Comparison of ENCODE assay signal across 9 mouse cellular contexts in the genomic region with DNA sequence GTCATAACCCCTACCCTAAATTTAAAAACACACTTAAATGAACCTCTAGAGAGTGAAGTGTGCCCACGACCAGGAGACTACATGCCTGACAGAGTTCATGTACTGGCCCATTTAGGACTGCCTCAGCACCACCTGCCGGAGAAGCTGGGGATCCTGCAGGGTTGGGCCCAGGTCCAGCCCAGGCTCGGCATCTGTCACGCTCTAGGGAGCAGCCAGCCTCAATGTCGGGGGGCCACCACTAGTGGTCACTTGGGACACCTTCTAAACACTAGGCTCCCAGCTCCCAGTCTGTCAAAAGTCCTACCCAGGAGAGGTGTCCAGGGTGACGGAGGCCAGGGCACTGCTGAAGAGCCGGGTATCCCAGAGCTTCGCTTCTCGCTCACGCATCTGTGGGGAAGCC. TPM values are rescaled to one million over a fixed set of nuclear protein-coding genes. Genes with fewer than 3 reads are reported as not detected.
DNase-seq lines count a peak whose midpoint lies in the region; ATAC-seq and TF ChIP-seq lines count a peak whose summit lies in the region.
"Had no signal": no experiment of that assay in that cellular context is flagged by ENCODE, and none has a peak within 500 bp of the region (broad histone marks: within the 10 kb centered on the region; RNA-seq: fewer than 3 reads in every experiment).

No protein-coding gene starts in this region.

- H3K4me3 ChIP-seq in lung, postnatal 0 days (ENCODE audit: low read depth, low read length) = no peak overlapping the region
- no peak overlapping the region for H3K4me3 ChIP-seq in intestine, postnatal 0 days (ENCODE audit: low read depth, low read length)
- no peak overlapping the region for H3K4me3 ChIP-seq in limb, embryonic 15.5 days
- H3K4me3 ChIP-seq: liver, embryonic 15.5 days had no signal

- no peak for ATAC-seq in lung, postnatal 0 days
- ATAC-seq in intestine, postnatal 0 days = peak; percentile 25; the same call in 1 of the 2 replicates
- ATAC-seq in limb, embryonic 15.5 days (ENCODE audit: insufficient number of reproducible peaks, low FRiP score, low TSS enrichment, low read depth) = no peak

- TF ChIP-seq EP300 in lung, postnatal 0 days (IDR thresholded peaks at IDR 0.05) = no peak

- H3K4me2 ChIP-seq in lung, postnatal 0 days (replicated peaks; ENCODE audit: low read depth, low read length) = no peak overlapping the region
- 0 out of 2 replicates have a peak overlapping the region, but pooled peaks have one; percentile 9 for H3K4me2 ChIP-seq in intestine, postnatal 0 days (replicated peaks; ENCODE audit: low read depth)
- H3K4me2 ChIP-seq in limb, embryonic 15.5 days = no peak overlapping the region
- H3K4me2 ChIP-seq: liver, embryonic 15.5 days had no signal

- no peaks in the 10 kb centered on the region for H3K9me3 ChIP-seq in lung, postnatal 0 days (ENCODE audit: low read length)
- no peaks in the 10 kb centered on the region for H3K9me3 ChIP-seq in intestine, postnatal 0 days (ENCODE audit: control insufficient read depth)
- no peaks in the 10 kb centered on the region for H3K9me3 ChIP-seq in limb, embryonic 15.5 days
- H3K9me3 ChIP-seq: liver, embryonic 15.5 days had no signal

- H3K27ac ChIP-seq in lung, postnatal 0 days (ENCODE audit: low read length) = no peak overlapping the region
- peak overlapping the region; percentile 78 for H3K27ac ChIP-seq in intestine, postnatal 0 days (ENCODE audit: low read depth, low read length)
- H3K27ac ChIP-seq in limb, embryonic 15.5 days = peak overlapping the region; percentile 91

- DNase-seq in cerebellum, adult 11 months = peak; percentile 44
- no peak for DNase-seq in cerebellum, postnatal 4 days (ENCODE audit: low spot score in 2 of 2)
- DNase-seq in lung, postnatal 0 days (ENCODE audit: low spot score) = no peak
- DNase-seq in lung, postnatal 4 days = no peak
- no peak for DNase-seq in spleen, adult 12 weeks (ENCODE audit: low spot score)
- no peak for DNase-seq in spleen, postnatal 10 days (ENCODE audit: low spot score in 2 of 2)

- peak; percentile 40 for TF ChIP-seq CTCF in lung, postnatal 0 days (IDR thresholded peaks at IDR 0.05)
- peak; percentile 58 for TF ChIP-seq CTCF in intestine, postnatal 0 days (IDR thresholded peaks at IDR 0.05; ENCODE audit: low read depth)

- 77% methylated on average over 10 of the region's 10 CpGs for WGBS in lung, postnatal 0 days
- 76% methylated on average over 10 of the region's 10 CpGs for WGBS in intestine, postnatal 0 days
- WGBS in limb, embryonic 15.5 days = 76% methylated on average over 10 of the region's 10 CpGs

- H3K4me1 ChIP-seq in lung, postnatal 0 days (ENCODE audit: insufficient read depth, low read depth, low read length) = peaks cover 8% of the 10 kb centered on the region; the same call in 1 of the 2 replicates
- no peaks in the 10 kb centered on the region; the same call in none of the 2 replicates for H3K4me1 ChIP-seq in intestine, postnatal 0 days (replicated peaks; ENCODE audit: control insufficient read depth, insufficient read depth, low read length)
- H3K4me1 ChIP-seq in limb, embryonic 15.5 days = peaks cover 94% of the 10 kb centered on the region

- no peaks in the 10 kb centered on the region for H3K27me3 ChIP-seq in lung, postnatal 0 days (replicated peaks; ENCODE audit: insufficient read depth, low read length)
- H3K27me3 ChIP-seq in intestine, postnatal 0 days (replicated peaks; ENCODE audit: control insufficient read depth, insufficient read depth, low read length) = no peaks in the 10 kb centered on the region
- no peaks in the 10 kb centered on the region for H3K27me3 ChIP-seq in limb, embryonic 15.5 days
- H3K27me3 ChIP-seq: liver, embryonic 15.5 days had no signal

- no peaks in the 10 kb centered on the region; the same call in 1 of the 2 replicates for H3K36me3 ChIP-seq in lung, postnatal 0 days (ENCODE audit: insufficient read depth, low read length)
- peaks cover 51% of the 10 kb centered on the region for H3K36me3 ChIP-seq in intestine, postnatal 0 days (ENCODE audit: control insufficient read depth, insufficient read depth)
- H3K36me3 ChIP-seq in limb, embryonic 15.5 days = peaks cover 43% of the 10 kb centered on the region

- H3K9ac ChIP-seq in lung, postnatal 0 days (replicated peaks; ENCODE audit: low read depth) = no peak overlapping the region
- no peak overlapping the region for H3K9ac ChIP-seq in intestine, postnatal 0 days (ENCODE audit: low read depth, low read length)
- no peak overlapping the region for H3K9ac ChIP-seq in limb, embryonic 15.5 days
- H3K9ac ChIP-seq: liver, embryonic 15.5 days had no signal

RNA-seq across cellular contexts. Expression of a gene that starts 14.9 kb away (rescaled TPM):
- 37.8 and 38.9 TPM in 2 replicates for polyA plus RNA-seq in lung, postnatal 0 days (2015; fragmentation: Nextera tagmentation; extraction: Ambion mirVana)
- 37.9 and 38.6 TPM in 2 replicates for polyA plus RNA-seq in intestine, postnatal 0 days (2015; fragmentation: Nextera tagmentation; extraction: Ambion mirVana)
- polyA plus RNA-seq in limb, embryonic 15.5 days (2015; fragmentation: Nextera tagmentation; extraction: Ambion mirVana) = 60.5 and 65.1 TPM in 2 replicates

RNA-seq across cellular contexts. Expression of a gene that starts 15.0 kb away (rescaled TPM):
- polyA plus RNA-seq in lung, postnatal 0 days (2015; fragmentation: Nextera tagmentation; extraction: Ambion mirVana) = 17.4 and 18.0 TPM in 2 replicates
- 5.0 and 5.3 TPM in 2 replicates for polyA plus RNA-seq in intestine, postnatal 0 days (2015; fragmentation: Nextera tagmentation; extraction: Ambion mirVana)
- polyA plus RNA-seq in limb, embryonic 15.5 days (2015; fragmentation: Nextera tagmentation; extraction: Ambion mirVana) = 41.5 and 45.1 TPM in 2 replicates

RNA-seq across cellular contexts. Expression of a gene that starts 24.9 kb away (rescaled TPM):
- polyA plus RNA-seq in lung, postnatal 0 days (2015; fragmentation: Nextera tagmentation; extraction: Ambion mirVana) = 8.7 and 9.0 TPM in 2 replicates
- 25.3 and 27.5 TPM in 2 replicates for polyA plus RNA-seq in intestine, postnatal 0 days (2015; fragmentation: Nextera tagmentation; extraction: Ambion mirVana)
- polyA plus RNA-seq in limb, embryonic 15.5 days (2015; fragmentation: Nextera tagmentation; extraction: Ambion mirVana) = 16.8 and 18.4 TPM in 2 replicates

RNA-seq across cellular contexts. Expression of a gene that starts 29.9 kb away (rescaled TPM):
- polyA plus RNA-seq in lung, postnatal 0 days (2015; fragmentation: Nextera tagmentation; extraction: Ambion mirVana) = 76.2 and 78.4 TPM in 2 replicates
- polyA plus RNA-seq in intestine, postnatal 0 days (2015; fragmentation: Nextera tagmentation; extraction: Ambion mirVana) = 63.3 and 72.1 TPM in 2 replicates
- 75.8 and 83.1 TPM in 2 replicates for polyA plus RNA-seq in limb, embryonic 15.5 days (2015; fragmentation: Nextera tagmentation; extraction: Ambion mirVana)
